ENCODE assay signal across 10 mouse cellular contexts in the genomic region with DNA sequence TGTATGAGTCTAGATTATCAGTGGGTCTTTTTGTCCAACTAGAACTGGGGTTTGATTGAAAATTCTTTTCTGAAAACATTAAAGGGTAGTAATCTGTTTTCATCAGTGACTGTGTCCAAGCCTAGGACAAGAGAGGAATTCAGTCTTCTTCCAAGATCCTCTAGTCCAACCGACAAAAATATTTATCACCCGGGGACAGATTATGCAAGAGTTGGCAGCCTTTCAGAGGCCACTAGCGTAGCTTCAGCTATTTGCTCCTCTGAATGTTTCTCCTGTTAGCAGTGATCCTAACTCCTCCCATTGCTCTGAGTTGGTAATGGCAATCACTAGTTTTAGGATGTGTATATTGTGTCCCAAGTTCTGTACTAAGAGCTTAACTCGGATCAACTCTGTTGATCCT.
DNase-seq lines count a peak whose midpoint lies in the region; ATAC-seq lines count a peak whose summit lies in the region.
"Had no signal": no experiment of that assay in that cellular context is flagged by ENCODE, and none has a peak within 500 bp of the region (broad histone marks: within the 10 kb centered on the region; RNA-seq: fewer than 3 reads in every experiment).

No protein-coding gene starts in this region.

- DNase-seq in embryonic facial prominence, embryonic 14.5 days (ENCODE audit: low spot score), result peak; percentile 24
- DNase-seq in embryonic facial prominence, embryonic 10.5 days (ENCODE audit: low spot score), result no peak
- peak; percentile 80 for DNase-seq in adrenal gland, postnatal 14 days
- DNase-seq in gastrocnemius, postnatal 10 days, result peak; percentile 65
- peak; percentile 57 to 74 for DNase-seq in lung, adult 18-20 months
- no peak for DNase-seq in left cerebral cortex, adult 18-20 months (ENCODE audit: low spot score in 2 of 2)
- DNase-seq in layer of hippocampus, postnatal 36 days, result no peak
- DNase-seq in retina, embryonic 14.5 days (ENCODE audit: low spot score), result no peak
- DNase-seq: thymus, adult 2 months had no signal

- WGBS in embryonic facial prominence, embryonic 14.5 days, result 60% methylated on average over 4 of the region's 4 CpGs
- WGBS in embryonic facial prominence, embryonic 10.5 days, result 87% methylated on average over 4 of the region's 4 CpGs

- H3K4me3 ChIP-seq in embryonic facial prominence, embryonic 14.5 days (ENCODE audit: low read depth, low read length), result no peak overlapping the region
- no peak overlapping the region for H3K4me3 ChIP-seq in embryonic facial prominence, embryonic 10.5 days
- H3K4me3 ChIP-seq: erythroblast, embryonic 14.5 days had no signal

- H3K36me3 ChIP-seq in embryonic facial prominence, embryonic 14.5 days (ENCODE audit: control insufficient read depth, insufficient read depth, low read length), result no peaks in the 10 kb centered on the region
- no peaks in the 10 kb centered on the region for H3K36me3 ChIP-seq in embryonic facial prominence, embryonic 10.5 days (replicated peaks)

- H3K4me1 ChIP-seq in embryonic facial prominence, embryonic 14.5 days (ENCODE audit: control insufficient read depth, insufficient read depth, low read length), result no peaks in the 10 kb centered on the region
- peaks cover 9% of the 10 kb centered on the region for H3K4me1 ChIP-seq in embryonic facial prominence, embryonic 10.5 days

- no peak for ATAC-seq in embryonic facial prominence, embryonic 14.5 days (ENCODE audit: low read depth)

- no peak overlapping the region for H3K4me2 ChIP-seq in embryonic facial prominence, embryonic 14.5 days (ENCODE audit: low read depth, low read length)

- no peak overlapping the region for H3K27ac ChIP-seq in embryonic facial prominence, embryonic 14.5 days (replicated peaks; ENCODE audit: low read depth, low read length)
- H3K27ac ChIP-seq in embryonic facial prominence, embryonic 10.5 days (replicated peaks), result no peak overlapping the region

- H3K27me3 ChIP-seq in embryonic facial prominence, embryonic 14.5 days (replicated peaks; ENCODE audit: control insufficient read depth, insufficient read depth, low read length), result no peaks in the 10 kb centered on the region
- no peaks in the 10 kb centered on the region for H3K27me3 ChIP-seq in embryonic facial prominence, embryonic 10.5 days (replicated peaks; ENCODE audit: low read depth, poor library complexity, severe bottlenecking)

- H3K9ac ChIP-seq in embryonic facial prominence, embryonic 14.5 days (ENCODE audit: low read depth, low read length), result no peak overlapping the region

- H3K9me3 ChIP-seq in embryonic facial prominence, embryonic 14.5 days (ENCODE audit: control insufficient read depth, low read length), result no peaks in the 10 kb centered on the region
- H3K9me3 ChIP-seq in embryonic facial prominence, embryonic 10.5 days, result no peaks in the 10 kb centered on the region

Comparison
In these comparisons a context has a peak if more than half of its experiments do, and no peak if none do; other contexts are left out.
1. DNase-seq: peak in embryonic facial prominence, embryonic 14.5 days (single experiment), adrenal gland, postnatal 14 days (single experiment), gastrocnemius, postnatal 10 days (single experiment) and lung, adult 18-20 months (2 of 2); none in embryonic facial prominence, embryonic 10.5 days (single experiment), left cerebral cortex, adult 18-20 months (0 of 2), layer of hippocampus, postnatal 36 days (0 of 2) and retina, embryonic 14.5 days (single experiment).